Mouse (Mus musculus) ES-Bruce4 (cell line): Measurements from ENCODE around the gene Fbxw20. TPM values are rescaled to one million over a fixed set of nuclear protein-coding genes. Genes with fewer than 3 reads are reported as not detected.
A peak's percentile ranks its signal among the peaks of the same experiment; 100 is the strongest.
"Not testable (repeated sequence)": the region's sequence is repeated elsewhere in the genome, so short reads cannot be mapped to it uniquely, and the experiment has no call there.

Experiments used
- H3K27ac ChIP-seq: 2 replicates; pipeline ENCODE4 v1.5.1; 2012; ENCODE audit warnings: low read length, inconsistent platforms; ENCODE audit not compliant: insufficient read depth
- H3K27me3 ChIP-seq: 2 replicates; pipeline ENCODE4 v1.6.1; 2012; ENCODE audit warnings: mild to moderate bottlenecking, low read length, inconsistent platforms; ENCODE audit not compliant: control insufficient read depth, poor library complexity, insufficient read depth, severe bottlenecking
- H3K36me3 ChIP-seq: 2 replicates; pipeline ENCODE4 v1.6.1; 2012; ENCODE audit warnings: inconsistent platforms, mild to moderate bottlenecking, low read length, moderate library complexity; ENCODE audit not compliant: control insufficient read depth, poor library complexity, insufficient read depth, severe bottlenecking
- H3K4me1 ChIP-seq: one replicate; pipeline ENCODE4 v1.8.1; 2011; ENCODE audit warnings: low read length; ENCODE audit not compliant: control insufficient read depth, insufficient read depth
- H3K4me3 ChIP-seq: 2 replicates; pipeline ENCODE4 v1.5.1; 2011; ENCODE audit warnings: low read depth, mild to moderate bottlenecking, low read length
- H3K9ac ChIP-seq: 2 replicates; pipeline ENCODE4 v1.6.1; 2012; ENCODE audit warnings: low read depth, mild to moderate bottlenecking, inconsistent platforms; ENCODE audit not compliant: poor library complexity, severe bottlenecking
- H3K9me3 ChIP-seq: replicated peaks from 2 replicates; pipeline ENCODE4 v1.6.1; 2012; ENCODE audit warnings: mild to moderate bottlenecking, low read length, inconsistent platforms; ENCODE audit not compliant: control insufficient read depth, poor library complexity, insufficient read depth, severe bottlenecking
- CTCF ChIP-seq: IDR thresholded peaks from one replicate; pipeline ENCODE4 v1.8.1; 2011; ENCODE audit warnings: low read depth, low read length
- EP300 ChIP-seq: IDR thresholded peaks from 2 replicates; pipeline ENCODE4 v1.6.1; 2011; ENCODE audit warnings: low read depth, low read length; ENCODE audit not compliant: insufficient read depth
- POLR2A ChIP-seq: IDR thresholded peaks from one replicate; pipeline ENCODE4 v1.8.1; 2011; ENCODE audit warnings: low read length; ENCODE audit not compliant: insufficient read depth
- polyA plus RNA-seq: library from polyadenylated mRNA; stranded (reverse); fragments of >200 nt; gene quantifications from 2 replicates; pipeline ENCODE4 v1.2.4, GENCODE M21; 2011; ENCODE audit warnings: low read depth; ENCODE audit not compliant: missing spikeins, insufficient read depth, insufficient read length

Gene Fbxw20
- not detected in 2 replicates for polyA plus RNA-seq

GRCm38 (mm10) chr9:109234654-109235053, at the start of gene Fbxw20:
Gene Fbxw20 (minus strand): TSS chr9:109234754.
- Histone ChIP-seq H3K4me3 (no peak within 1 kb of the TSS), H3K4me1 (no peaks in the 10 kb centered on the region), H3K36me3 (no peaks in the 10 kb centered on the region), H3K9ac (no peak within 1 kb of the TSS), H3K27me3 (no peaks in the 10 kb centered on the region; the same call in 1 of the 2 replicates), H3K27ac (no peak within 1 kb of the TSS), H3K9me3 (no peaks in the 10 kb centered on the region)
- TF ChIP-seq POLR2A, result no peak
- TF ChIP-seq EP300, result no peak
- no peak for TF ChIP-seq CTCF

GRCm38 (mm10) chr9:109263041-109263440, 28.5 kb upstream of the Fbxw20 start:
- Histone ChIP-seq H3K4me1 (no peaks in the 10 kb centered on the region), H3K9ac (no peak overlapping the region), H3K27ac (no peak overlapping the region), H3K9me3 (no peaks in the 10 kb centered on the region), H3K36me3 (no peaks in the 10 kb centered on the region), H3K27me3 (no peaks in the 10 kb centered on the region), H3K4me3 (no peak overlapping the region)
- TF ChIP-seq CTCF (no peak), POLR2A (no peak), EP300 (no peak)

- H3K9ac ChIP-seq, result no peak overlapping the region
- TF ChIP-seq POLR2A (no peak), EP300 (no peak), CTCF (peak; percentile 32)
- H3K4me3 ChIP-seq, result no peak overlapping the region
- H3K4me1 ChIP-seq, result no peaks in the 10 kb centered on the region
- H3K27ac ChIP-seq, result no peak overlapping the region
- H3K27me3 ChIP-seq, result no peaks in the 10 kb centered on the region
- H3K36me3 ChIP-seq, result no peaks in the 10 kb centered on the region
- peaks cover 3% of the 10 kb centered on the region for H3K9me3 ChIP-seq
Observed at GRCm38 (mm10) chr9:109218449-109218848, 16.1 kb downstream of the Fbxw20 start.

DNA sequence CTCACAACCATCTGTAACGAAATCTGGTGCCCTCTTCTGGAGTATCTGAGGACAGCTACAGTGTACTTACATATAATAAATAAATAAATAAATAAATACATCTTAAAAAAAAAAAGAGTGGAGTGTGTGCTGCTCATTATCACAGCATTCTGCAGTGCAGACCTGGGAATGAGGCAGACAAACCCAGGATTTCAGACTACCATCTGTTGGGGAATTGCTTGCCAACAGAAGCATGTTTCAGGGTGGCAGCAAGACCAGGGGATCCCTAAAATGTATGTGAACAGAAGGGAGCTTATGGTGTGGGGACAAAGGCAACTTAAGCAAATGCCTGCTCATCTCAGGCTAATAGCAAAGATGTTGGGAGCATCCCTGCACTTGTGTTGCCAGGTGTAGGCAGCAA, 33.2 kb downstream of the Fbxw20 start:
- not testable (repeated sequence) for H3K27ac ChIP-seq, H3K9me3 ChIP-seq, H3K36me3 ChIP-seq, H3K9ac ChIP-seq, H3K4me3 ChIP-seq, H3K4me1 ChIP-seq, H3K27me3 ChIP-seq

- Histone ChIP-seq H3K27me3 (no peaks in the 10 kb centered on the region), H3K9me3 (no peaks in the 10 kb centered on the region), H3K27ac (no peak overlapping the region), H3K4me3 (no peak overlapping the region), H3K36me3 (no peaks in the 10 kb centered on the region), H3K4me1 (no peaks in the 10 kb centered on the region), H3K9ac (no peak overlapping the region)
- no peak for TF ChIP-seq EP300
- no peak for TF ChIP-seq CTCF
- TF ChIP-seq POLR2A, result no peak
Observed at GRCm38 (mm10) chr9:109200349-109200748, 34.2 kb downstream of the Fbxw20 start.

- H3K27me3 ChIP-seq, result no peaks in the 10 kb centered on the region
- no peak for TF ChIP-seq CTCF
- no peak for TF ChIP-seq POLR2A
- no peak for TF ChIP-seq EP300
- H3K36me3 ChIP-seq, result no peaks in the 10 kb centered on the region
- H3K9me3 ChIP-seq, result no peaks in the 10 kb centered on the region
- H3K27ac ChIP-seq, result no peak overlapping the region
- no peaks in the 10 kb centered on the region for H3K4me1 ChIP-seq
- no peak overlapping the region for H3K4me3 ChIP-seq
- no peak overlapping the region for H3K9ac ChIP-seq
Observed at GRCm38 (mm10) chr9:109199353-109199752, 35.2 kb downstream of the Fbxw20 start.

GRCm38 (mm10) chr9:109195875-109196274, 38.7 kb downstream of the Fbxw20 start, which contains the start of gene Fbxw13:
Gene Fbxw13 (minus strand): TSS chr9:109195975.
- not testable (repeated sequence) for H3K9me3 ChIP-seq, H3K9ac ChIP-seq, H3K27me3 ChIP-seq, H3K4me3 ChIP-seq, H3K36me3 ChIP-seq, H3K4me1 ChIP-seq, H3K27ac ChIP-seq
